Comparison of ENCODE assay signal across 8 mouse cellular contexts in the genomic region with DNA sequence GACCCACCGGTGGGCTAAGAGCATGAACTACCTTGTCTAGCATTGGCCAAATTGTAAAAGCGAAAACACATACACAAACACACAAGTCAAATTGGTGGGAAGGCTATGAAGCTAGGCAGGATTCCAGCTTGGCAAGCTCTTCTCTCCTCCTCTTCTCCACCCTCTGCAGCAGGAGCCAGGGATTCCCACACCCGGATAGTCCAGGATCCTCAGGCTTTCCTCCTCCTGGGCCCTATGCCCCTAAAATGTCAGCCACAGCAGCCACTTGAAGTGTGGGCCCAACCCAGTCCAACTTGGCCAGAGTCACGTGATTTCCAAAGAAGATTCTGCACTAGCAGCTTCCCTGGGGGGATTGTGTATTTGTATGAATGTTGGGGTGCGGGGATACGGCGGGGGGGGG. TPM values are rescaled to one million over a fixed set of nuclear protein-coding genes. Genes with fewer than 3 reads are reported as not detected.
DNase-seq lines count a peak whose midpoint lies in the region; ATAC-seq and TF ChIP-seq lines count a peak whose summit lies in the region.

No protein-coding gene starts in this region.

- H3K9ac ChIP-seq in heart, embryonic 14.5 days (ENCODE audit: low read length) = peak overlapping the region; percentile 100
- H3K9ac ChIP-seq in limb, embryonic 14.5 days (ENCODE audit: low read depth, low read length, severe bottlenecking) = 0 out of 2 replicates have a peak overlapping the region, but pooled peaks have one; percentile 87
- 0 out of 2 replicates have a peak overlapping the region, but pooled peaks have one; percentile 64 for H3K9ac ChIP-seq in midbrain, postnatal 0 days (replicated peaks; ENCODE audit: low read length, poor library complexity, severe bottlenecking)

- no peak for TF ChIP-seq POLR2A in limb, embryonic 14.5 days (IDR thresholded peaks at IDR 0.05; ENCODE audit: borderline replicate concordance, extremely low read depth, insufficient read depth, insufficient read length)

- H3K4me3 ChIP-seq in heart, embryonic 14.5 days (ENCODE audit: control insufficient read depth in 1 of 2, insufficient read depth in 1 of 2, low read depth in 1 of 2, low read length in 2 of 2) = peak overlapping the region; percentile 25 to 99
- peak overlapping the region; percentile 78 for H3K4me3 ChIP-seq in limb, embryonic 14.5 days (replicated peaks; ENCODE audit: low read length)
- peak overlapping the region; percentile 93 for H3K4me3 ChIP-seq in midbrain, postnatal 0 days (ENCODE audit: low read depth, low read length)

- 56% methylated on average over 7 of the region's 7 CpGs for WGBS in heart, embryonic 14.5 days
- WGBS in limb, embryonic 14.5 days = 63% methylated on average over 7 of the region's 7 CpGs
- 46% methylated on average over 7 of the region's 7 CpGs for WGBS in midbrain, postnatal 0 days

- no peaks in the 10 kb centered on the region for H3K27me3 ChIP-seq in heart, embryonic 14.5 days (ENCODE audit: control insufficient read depth, insufficient read depth, low read length)
- no peaks in the 10 kb centered on the region for H3K27me3 ChIP-seq in limb, embryonic 14.5 days (ENCODE audit: control insufficient read depth, insufficient read depth, low read length)
- H3K27me3 ChIP-seq in midbrain, postnatal 0 days (ENCODE audit: insufficient read depth, low read length) = no peaks in the 10 kb centered on the region

- H3K27ac ChIP-seq in heart, embryonic 14.5 days (replicated peaks in 1 of 2; ENCODE audit: control insufficient read depth in 1 of 2, insufficient read depth in 1 of 2, low read depth in 2 of 2, low read length in 2 of 2) = peak overlapping the region; percentile 94 to 99
- peak overlapping the region; percentile 90; the same call in 1 of the 2 replicates for H3K27ac ChIP-seq in limb, embryonic 14.5 days (replicated peaks; ENCODE audit: low read depth, low read length)
- peak overlapping the region; percentile 81 for H3K27ac ChIP-seq in midbrain, postnatal 0 days (ENCODE audit: low read depth, low read length)

- DNase-seq in gastrocnemius, adult 18-20 months (ENCODE audit: low spot score) = peak; percentile 45
- DNase-seq in gastrocnemius, postnatal 36 days = no peak
- DNase-seq in cerebellum, adult 9-11 months = peak; percentile 78
- no peak for DNase-seq in limb, embryonic 14.5 days (ENCODE audit: low spot score)
- peak; percentile 42 for DNase-seq in midbrain, postnatal 0 days (ENCODE audit: low spot score)
- no peak for DNase-seq in thymus, postnatal 4 days
- no peak for DNase-seq in testis, postnatal 10 days (ENCODE audit: low spot score)

- H3K9me3 ChIP-seq in heart, embryonic 14.5 days (ENCODE audit: control insufficient read depth, low read length) = no peaks in the 10 kb centered on the region
- H3K9me3 ChIP-seq in limb, embryonic 14.5 days (ENCODE audit: control insufficient read depth, low read length) = no peaks in the 10 kb centered on the region
- no peaks in the 10 kb centered on the region for H3K9me3 ChIP-seq in midbrain, postnatal 0 days (ENCODE audit: low read length)

- H3K4me1 ChIP-seq in heart, embryonic 14.5 days (ENCODE audit: control insufficient read depth in 2 of 2, insufficient read depth in 2 of 2, low read length in 2 of 2) = peaks cover 41 to 67% of the 10 kb centered on the region in 2 experiments
- H3K4me1 ChIP-seq in limb, embryonic 14.5 days (ENCODE audit: control insufficient read depth, insufficient read depth, low read length) = peaks cover 60% of the 10 kb centered on the region
- peaks cover 38% of the 10 kb centered on the region for H3K4me1 ChIP-seq in midbrain, postnatal 0 days (ENCODE audit: insufficient read depth, low read length)

- H3K36me3 ChIP-seq in heart, embryonic 14.5 days (ENCODE audit: control insufficient read depth, insufficient read depth, low read length) = no peaks in the 10 kb centered on the region
- no peaks in the 10 kb centered on the region for H3K36me3 ChIP-seq in limb, embryonic 14.5 days (ENCODE audit: control insufficient read depth, insufficient read depth, low read length)
- H3K36me3 ChIP-seq in midbrain, postnatal 0 days (ENCODE audit: insufficient read depth, low read length) = no peaks in the 10 kb centered on the region

- no peak for TF ChIP-seq CTCF in midbrain, postnatal 0 days (IDR thresholded peaks at IDR 0.05)

- intact Hi-C loops in gastrocnemius, postnatal 36 days (cut with DNase I) = no loop called here

- peak overlapping the region; percentile 94 for H3K4me2 ChIP-seq in heart, embryonic 14.5 days (ENCODE audit: low read length)
- H3K4me2 ChIP-seq in limb, embryonic 14.5 days (replicated peaks; ENCODE audit: low read depth, low read length, severe bottlenecking) = peak overlapping the region; percentile 99
- H3K4me2 ChIP-seq in midbrain, postnatal 0 days (ENCODE audit: low read depth, low read length, poor library complexity, severe bottlenecking) = peak overlapping the region; percentile 90

- no peak for ATAC-seq in heart, embryonic 14.5 days (ENCODE audit: insufficient number of reproducible peaks, insufficient read depth, low FRiP score, low read depth)
- no peak for ATAC-seq in limb, embryonic 14.5 days (ENCODE audit: low FRiP score, low read depth)
- no peak for ATAC-seq in midbrain, postnatal 0 days (ENCODE audit: low FRiP score)

RNA-seq across cellular contexts. Expression of gene Pprc1, which starts 1.3 kb away (rescaled TPM):
- total RNA-seq in gastrocnemius, adult 18-20 months (2021) = 10 to 100 TPM; 14.9 to 15.1 TPM
- 10 to 100 TPM; 12.2 to 21.8 TPM for total RNA-seq in gastrocnemius, postnatal 36 days (2021)
- 24.6 and 26.4 TPM in 2 replicates for polyA plus RNA-seq in heart, embryonic 14.5 days (2014; fragmentation: Nextera tagmentation; extraction: Ambion mirVana)
- polyA plus RNA-seq in limb, embryonic 14.5 days (2012; rRNA removed) = 61.5 and 76.4 TPM in 2 replicates
- polyA plus RNA-seq in limb, embryonic 14.5 days (2014; fragmentation: Nextera tagmentation; extraction: Ambion mirVana) = 40.5 and 50.5 TPM in 2 replicates
- total RNA-seq in midbrain, postnatal 0 days (2014; rRNA removed) = 9.9 and 10.4 TPM in 2 replicates
- 8.8 and 9.8 TPM in 2 replicates for polyA plus RNA-seq in midbrain, postnatal 0 days (2015; fragmentation: Nextera tagmentation; extraction: Ambion mirVana)

RNA-seq across cellular contexts. Expression of gene Ldb1, which starts 1.6 kb away (rescaled TPM):
- total RNA-seq in gastrocnemius, adult 18-20 months (2021) = 10 to 100 TPM; 15.5 to 15.8 TPM
- total RNA-seq in gastrocnemius, postnatal 36 days (2021) = 10 to 100 TPM; 14.1 to 18.1 TPM
- 58.8 and 66.5 TPM in 2 replicates for polyA plus RNA-seq in heart, embryonic 14.5 days (2014; fragmentation: Nextera tagmentation; extraction: Ambion mirVana)
- 412 and 480 TPM in 2 replicates for polyA plus RNA-seq in limb, embryonic 14.5 days (2012; rRNA removed)
- 93.8 and 108 TPM in 2 replicates for polyA plus RNA-seq in limb, embryonic 14.5 days (2014; fragmentation: Nextera tagmentation; extraction: Ambion mirVana)
- 121 and 139 TPM in 2 replicates for total RNA-seq in midbrain, postnatal 0 days (2014; rRNA removed)
- polyA plus RNA-seq in midbrain, postnatal 0 days (2015; fragmentation: Nextera tagmentation; extraction: Ambion mirVana) = 83.7 and 84.5 TPM in 2 replicates

RNA-seq across cellular contexts. Expression of gene Nolc1, which starts 32.3 kb away (rescaled TPM):
- 10 to 100 TPM; 22.4 to 24.7 TPM for total RNA-seq in gastrocnemius, adult 18-20 months (2021)
- 10 to 100 TPM; 15.7 to 20.4 TPM for total RNA-seq in gastrocnemius, postnatal 36 days (2021)
- polyA plus RNA-seq in heart, embryonic 14.5 days (2014; fragmentation: Nextera tagmentation; extraction: Ambion mirVana) = 36.5 and 37.1 TPM in 2 replicates
- polyA plus RNA-seq in limb, embryonic 14.5 days (2012; rRNA removed) = 40.5 and 64.1 TPM in 2 replicates
- 73.5 and 74.7 TPM in 2 replicates for polyA plus RNA-seq in limb, embryonic 14.5 days (2014; fragmentation: Nextera tagmentation; extraction: Ambion mirVana)
- total RNA-seq in midbrain, postnatal 0 days (2014; rRNA removed) = 26.0 and 35.5 TPM in 2 replicates
- 55.7 and 63.5 TPM in 2 replicates for polyA plus RNA-seq in midbrain, postnatal 0 days (2015; fragmentation: Nextera tagmentation; extraction: Ambion mirVana)

RNA-seq across cellular contexts. Expression of gene Hps6, which starts 40.1 kb away (rescaled TPM):
- 1 to 10 TPM; 3.6 to 3.9 TPM for total RNA-seq in gastrocnemius, adult 18-20 months (2021)
- 1 to 10 TPM; 3.1 to 3.2 TPM for total RNA-seq in gastrocnemius, postnatal 36 days (2021)
- polyA plus RNA-seq in heart, embryonic 14.5 days (2014; fragmentation: Nextera tagmentation; extraction: Ambion mirVana) = 3.3 and 4.0 TPM in 2 replicates
- polyA plus RNA-seq in limb, embryonic 14.5 days (2012; rRNA removed) = 4.2 and 5.1 TPM in 2 replicates
- 5.6 and 6.0 TPM in 2 replicates for polyA plus RNA-seq in limb, embryonic 14.5 days (2014; fragmentation: Nextera tagmentation; extraction: Ambion mirVana)
- total RNA-seq in midbrain, postnatal 0 days (2014; rRNA removed) = 8.9 and 9.4 TPM in 2 replicates
- 3.9 and 4.6 TPM in 2 replicates for polyA plus RNA-seq in midbrain, postnatal 0 days (2015; fragmentation: Nextera tagmentation; extraction: Ambion mirVana)

RNA-seq across cellular contexts. Expression of gene Armh3, which starts 45.1 kb away (rescaled TPM):
- 10 to 100 TPM; 11.9 to 12.6 TPM for total RNA-seq in gastrocnemius, adult 18-20 months (2021)
- 10 to 100 TPM; 11.1 to 12.6 TPM for total RNA-seq in gastrocnemius, postnatal 36 days (2021)
- 13.9 and 14.1 TPM in 2 replicates for polyA plus RNA-seq in heart, embryonic 14.5 days (2014; fragmentation: Nextera tagmentation; extraction: Ambion mirVana)
- 13.7 and 15.6 TPM in 2 replicates for polyA plus RNA-seq in limb, embryonic 14.5 days (2012; rRNA removed)
- 13.6 and 15.7 TPM in 2 replicates for polyA plus RNA-seq in limb, embryonic 14.5 days (2014; fragmentation: Nextera tagmentation; extraction: Ambion mirVana)
- total RNA-seq in midbrain, postnatal 0 days (2014; rRNA removed) = 17.4 and 18.9 TPM in 2 replicates
- 18.1 and 20.1 TPM in 2 replicates for polyA plus RNA-seq in midbrain, postnatal 0 days (2015; fragmentation: Nextera tagmentation; extraction: Ambion mirVana)

Comparison
In these comparisons a context has a peak if more than half of its experiments do, and no peak if none do; other contexts are left out.
1. DNase-seq: peak in gastrocnemius, adult 18-20 months (single experiment), cerebellum, adult 9-11 months (single experiment) and midbrain, postnatal 0 days (single experiment); none in gastrocnemius, postnatal 36 days (0 of 2), limb, embryonic 14.5 days (single experiment), thymus, postnatal 4 days (single experiment) and testis, postnatal 10 days (single experiment).
2. Peak in every context shown above with its lines, with median percentiles within 50 percentile points of each other: H3K27ac ChIP-seq, H3K4me2 ChIP-seq, H3K4me3 ChIP-seq and H3K9ac ChIP-seq.